In the genomic region with DNA sequence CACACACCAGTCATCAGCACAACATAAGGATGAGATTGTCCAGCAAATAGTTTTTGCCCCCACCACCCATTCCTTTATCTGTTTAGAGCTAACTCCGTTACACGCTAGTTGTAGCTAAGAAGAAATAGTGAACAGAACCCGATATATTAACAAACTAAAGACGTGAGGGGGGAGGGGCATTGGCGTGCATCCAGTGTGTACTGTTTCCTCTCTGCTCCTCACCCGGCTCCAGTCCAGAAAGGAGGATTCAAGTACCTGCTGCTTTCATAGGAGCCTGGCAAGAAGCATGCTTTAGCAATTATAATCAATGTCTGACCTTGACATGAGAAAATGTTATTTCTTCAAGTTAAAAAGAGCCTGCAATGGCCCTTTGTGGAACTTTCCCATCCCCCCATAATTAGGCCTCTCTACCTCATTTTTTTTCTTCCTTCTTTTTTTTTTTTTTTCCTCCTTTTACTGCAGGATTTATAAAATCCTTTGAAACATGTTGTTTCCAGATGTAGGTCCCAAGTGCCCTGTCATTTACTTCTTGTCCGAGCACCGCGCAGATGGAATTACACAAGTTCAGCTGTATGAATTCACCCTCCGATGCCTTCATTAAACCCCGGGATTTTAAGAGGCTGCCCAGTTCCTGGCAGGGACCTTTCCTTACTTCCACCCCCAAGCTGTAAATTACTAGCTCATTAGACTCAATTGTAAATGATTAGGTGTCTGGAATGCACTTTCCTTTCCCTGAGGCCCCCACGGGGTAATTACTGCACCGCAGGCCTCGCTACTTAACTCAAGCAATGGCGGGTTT, we compare ENCODE assay signal across 8 mouse cellular contexts.
DNase-seq lines count a peak whose midpoint lies in the region; ATAC-seq and TF ChIP-seq lines count a peak whose summit lies in the region.

No protein-coding gene starts in this region.

- H3K4me1 ChIP-seq in intestine, embryonic 14.5 days (replicated peaks; ENCODE audit: control insufficient read depth, insufficient read depth, low read length), result peaks cover 25% of the 10 kb centered on the region
- no peaks in the 10 kb centered on the region for H3K4me1 ChIP-seq in intestine, postnatal 0 days (replicated peaks; ENCODE audit: control insufficient read depth, insufficient read depth, low read length)
- peaks cover 43% of the 10 kb centered on the region for H3K4me1 ChIP-seq in forebrain, embryonic 10.5 days
- peaks cover 26% of the 10 kb centered on the region for H3K4me1 ChIP-seq in kidney, embryonic 15.5 days
- peaks cover 7% of the 10 kb centered on the region; the same call in 1 of the 2 replicates for H3K4me1 ChIP-seq in neural tube, embryonic 12.5 days

- WGBS in intestine, embryonic 14.5 days, result 23% methylated on average over 15 of the region's 15 CpGs
- 45% methylated on average over 15 of the region's 15 CpGs for WGBS in intestine, postnatal 0 days
- whole genome bisulfite sequencing in forebrain, embryonic 10.5 days, result 14% methylated on average over 15 of the region's 15 CpGs
- WGBS in kidney, embryonic 15.5 days, result 18% methylated on average over 15 of the region's 15 CpGs
- WGBS in neural tube, embryonic 12.5 days, result 23% methylated on average over 15 of the region's 15 CpGs

- H3K27ac ChIP-seq in intestine, embryonic 14.5 days (ENCODE audit: low read depth), result peak overlapping the region; percentile 73; the same call in 1 of the 2 replicates
- H3K27ac ChIP-seq in intestine, postnatal 0 days (ENCODE audit: low read depth, low read length), result no peak overlapping the region
- H3K27ac ChIP-seq in forebrain, embryonic 10.5 days, result peak overlapping the region; percentile 81
- peak overlapping the region; percentile 75 for H3K27ac ChIP-seq in kidney, embryonic 15.5 days
- no peak overlapping the region; the same call in 1 of the 2 replicates for H3K27ac ChIP-seq in neural tube, embryonic 12.5 days

- no peak overlapping the region for H3K4me3 ChIP-seq in intestine, embryonic 14.5 days (ENCODE audit: low read depth, low read length)
- no peak overlapping the region for H3K4me3 ChIP-seq in intestine, postnatal 0 days (ENCODE audit: low read depth, low read length)
- H3K4me3 ChIP-seq in forebrain, embryonic 10.5 days, result peak overlapping the region; percentile 15; the same call in 1 of the 2 replicates
- H3K4me3 ChIP-seq in kidney, embryonic 15.5 days (replicated peaks), result peak overlapping the region; percentile 10; the same call in 1 of the 2 replicates
- H3K4me3 ChIP-seq in neural tube, embryonic 12.5 days, result no peak overlapping the region

- H3K9me3 ChIP-seq in intestine, embryonic 14.5 days (ENCODE audit: control insufficient read depth, low read length), result no peaks in the 10 kb centered on the region
- H3K9me3 ChIP-seq in intestine, postnatal 0 days (ENCODE audit: control insufficient read depth), result no peaks in the 10 kb centered on the region
- no peaks in the 10 kb centered on the region for H3K9me3 ChIP-seq in forebrain, embryonic 10.5 days
- H3K9me3 ChIP-seq in kidney, embryonic 15.5 days (replicated peaks), result no peaks in the 10 kb centered on the region
- no peaks in the 10 kb centered on the region for H3K9me3 ChIP-seq in neural tube, embryonic 12.5 days

- H3K36me3 ChIP-seq in intestine, embryonic 14.5 days (ENCODE audit: control insufficient read depth, insufficient read depth, low read length), result no peaks in the 10 kb centered on the region
- no peaks in the 10 kb centered on the region for H3K36me3 ChIP-seq in intestine, postnatal 0 days (ENCODE audit: control insufficient read depth, insufficient read depth)
- no peaks in the 10 kb centered on the region for H3K36me3 ChIP-seq in forebrain, embryonic 10.5 days (replicated peaks)
- no peaks in the 10 kb centered on the region for H3K36me3 ChIP-seq in kidney, embryonic 15.5 days
- no peaks in the 10 kb centered on the region for H3K36me3 ChIP-seq in neural tube, embryonic 12.5 days

- peak; percentile 71 for DNase-seq in intestine, embryonic 14.5 days (ENCODE audit: low spot score)
- DNase-seq in forebrain, embryonic 10.5 days (ENCODE audit: extremely low spot score, low spot score), result peak; percentile 82
- DNase-seq in T-cell, adult 2 months (ENCODE audit: low spot score), result no peak
- no peak for DNase-seq in left cerebral cortex, adult 9 months (ENCODE audit: low spot score in 2 of 2)
- no peak for DNase-seq in thymus, adult 18-20 months

- H3K4me2 ChIP-seq in intestine, embryonic 14.5 days (ENCODE audit: low read length), result peak overlapping the region; percentile 30; the same call in 1 of the 2 replicates
- no peak overlapping the region for H3K4me2 ChIP-seq in intestine, postnatal 0 days (replicated peaks; ENCODE audit: low read depth)
- H3K4me2 ChIP-seq in kidney, embryonic 15.5 days, result peak overlapping the region; percentile 44
- H3K4me2 ChIP-seq in neural tube, embryonic 12.5 days (replicated peaks), result peak overlapping the region; percentile 29

- no peak overlapping the region for H3K9ac ChIP-seq in intestine, embryonic 14.5 days (ENCODE audit: low read length)
- H3K9ac ChIP-seq in intestine, postnatal 0 days (ENCODE audit: low read depth, low read length), result no peak overlapping the region
- no peak overlapping the region for H3K9ac ChIP-seq in kidney, embryonic 15.5 days
- no peak overlapping the region for H3K9ac ChIP-seq in neural tube, embryonic 12.5 days

- no peaks in the 10 kb centered on the region for H3K27me3 ChIP-seq in intestine, embryonic 14.5 days (replicated peaks; ENCODE audit: control insufficient read depth, insufficient read depth, low read length)
- H3K27me3 ChIP-seq in intestine, postnatal 0 days (replicated peaks; ENCODE audit: control insufficient read depth, insufficient read depth, low read length), result no peaks in the 10 kb centered on the region
- peaks cover 70% of the 10 kb centered on the region for H3K27me3 ChIP-seq in forebrain, embryonic 10.5 days (ENCODE audit: poor library complexity, severe bottlenecking)
- no peaks in the 10 kb centered on the region for H3K27me3 ChIP-seq in kidney, embryonic 15.5 days
- H3K27me3 ChIP-seq in neural tube, embryonic 12.5 days (replicated peaks), result no peaks in the 10 kb centered on the region

- no peak for TF ChIP-seq CTCF in intestine, postnatal 0 days (IDR thresholded peaks at IDR 0.05; ENCODE audit: low read depth)

- no peak for ATAC-seq in intestine, embryonic 14.5 days (replicated peaks; ENCODE audit: low FRiP score, low TSS enrichment, low read depth)
- no peak for ATAC-seq in intestine, postnatal 0 days
- peak; percentile 73 for ATAC-seq in kidney, embryonic 15.5 days (replicated peaks; ENCODE audit: low FRiP score)
- peak; percentile 59 for ATAC-seq in neural tube, embryonic 12.5 days (ENCODE audit: low FRiP score, low read depth)

Comparison
In these comparisons a context has a peak if more than half of its experiments do, and no peak if none do; other contexts are left out.
1. H3K27ac ChIP-seq: peak in intestine, embryonic 14.5 days (single experiment), forebrain, embryonic 10.5 days (single experiment) and kidney, embryonic 15.5 days (single experiment); none in intestine, postnatal 0 days (single experiment) and neural tube, embryonic 12.5 days (single experiment).
2. ATAC-seq: peak in kidney, embryonic 15.5 days (single experiment) and neural tube, embryonic 12.5 days (single experiment); none in intestine, embryonic 14.5 days (single experiment) and intestine, postnatal 0 days (single experiment).
3. DNase-seq: peak in intestine, embryonic 14.5 days (single experiment) and forebrain, embryonic 10.5 days (single experiment); none in T-cell, adult 2 months (single experiment), left cerebral cortex, adult 9 months (0 of 2) and thymus, adult 18-20 months (0 of 2).
4. H3K4me3 ChIP-seq: peak in forebrain, embryonic 10.5 days (single experiment) and kidney, embryonic 15.5 days (single experiment); none in intestine, embryonic 14.5 days (single experiment), intestine, postnatal 0 days (single experiment) and neural tube, embryonic 12.5 days (single experiment).